Mouse (Mus musculus): Measurements from ENCODE around the gene Plekhm1. TPM values are rescaled to one million over a fixed set of nuclear protein-coding genes. Genes with fewer than 3 reads are reported as not detected.
"Not testable (repeated sequence)": the region's sequence is repeated elsewhere in the genome, so short reads cannot be mapped to it uniquely, and the experiment has no call there.

The Plekhm1 gene
- total RNA-seq, 2 experiments from 2014 or later: 21.3 to 22.2 TPM

DNA sequence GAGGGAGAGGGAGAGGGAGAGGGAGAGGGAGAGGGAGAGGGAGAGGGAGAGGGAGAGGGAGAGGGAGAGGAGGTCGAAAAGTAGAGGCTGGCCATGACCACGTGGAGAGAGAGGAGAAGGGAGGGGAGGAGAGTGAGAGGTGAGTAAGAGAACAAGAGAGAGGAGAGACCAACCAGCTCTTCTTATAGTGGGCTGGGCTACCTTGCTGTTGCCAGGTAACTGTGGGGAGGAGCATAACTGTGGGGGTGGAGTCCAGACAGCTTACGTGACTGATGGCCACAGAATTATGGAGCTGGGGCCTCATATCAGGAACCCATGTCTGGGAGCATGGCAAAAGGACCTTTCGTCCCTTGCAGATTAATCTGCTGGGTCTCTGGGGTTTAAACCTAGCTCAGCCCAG lies 89.7 kb downstream of the Plekhm1 start:
- not testable (repeated sequence) for DNase-seq (ENCODE audit: low spot score in 2 of 2)

- no peak for DNase-seq (ENCODE audit: low spot score in 2 of 2)
Measured at GRCm38 (mm10) chr11:103320646-103321045, 91.8 kb downstream of the Plekhm1 start.

DNA sequence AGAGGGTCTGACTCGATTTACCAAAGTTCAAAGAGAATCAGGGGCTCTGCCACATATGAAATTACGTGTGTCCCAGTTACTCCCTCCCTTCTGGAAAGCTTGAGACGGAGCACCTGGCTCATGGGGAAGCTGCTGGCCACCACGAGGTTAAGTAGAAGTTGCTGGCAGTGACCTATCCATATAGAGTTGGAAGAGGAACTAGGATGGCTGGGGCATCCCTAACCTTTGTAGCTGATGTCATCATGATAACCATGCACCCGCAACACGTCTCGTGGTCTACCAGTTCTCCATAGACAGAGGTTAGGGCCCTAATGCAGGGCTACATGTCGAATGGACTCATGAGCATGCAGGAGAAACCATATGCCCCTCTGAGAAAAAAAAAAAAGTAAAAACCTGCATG lies 92.3 kb downstream of the Plekhm1 start:
- DNase-seq (ENCODE audit: low spot score in 2 of 2): no peak

DNA sequence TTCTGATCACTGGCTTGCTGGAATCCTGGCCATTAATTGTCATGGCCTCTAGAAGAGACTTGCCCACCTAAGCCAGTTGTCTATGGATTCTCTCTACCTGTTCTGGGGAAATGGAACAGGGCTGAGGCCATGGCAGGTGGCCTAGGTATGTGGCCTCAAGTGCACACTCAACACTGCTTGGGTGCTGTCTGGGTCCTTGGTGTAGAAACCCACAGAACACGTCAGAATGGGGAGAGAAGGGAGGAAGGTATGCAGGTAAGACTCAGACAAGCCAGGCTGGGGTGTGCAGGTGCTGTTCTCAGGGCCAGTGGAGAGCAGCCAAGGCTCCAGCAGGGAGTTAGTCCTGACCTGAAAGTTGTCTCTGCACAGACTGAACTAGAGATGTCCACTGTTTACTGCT lies 94.4 kb downstream of the Plekhm1 start:
- DNase-seq (ENCODE audit: low spot score in 2 of 2): no peak

DNA sequence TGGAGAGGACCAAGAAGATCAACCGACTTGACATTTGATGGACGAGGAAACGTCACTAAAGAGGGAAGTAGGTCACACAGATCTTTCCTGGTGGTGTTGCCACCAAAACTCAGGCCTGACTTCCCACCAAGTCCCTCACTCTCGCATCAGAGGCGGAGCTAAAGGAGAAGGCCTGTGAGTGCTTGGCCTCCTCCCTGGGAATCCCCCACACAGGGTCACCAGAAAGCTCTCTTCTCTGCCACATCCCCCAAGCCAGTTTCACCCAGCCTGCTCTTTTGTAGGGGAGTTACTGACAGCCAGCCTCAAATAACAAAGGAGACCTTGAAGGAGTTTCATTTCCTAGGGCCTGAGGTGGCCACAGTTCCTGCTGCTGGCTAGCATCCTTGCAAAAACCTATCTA lies 97.1 kb downstream of the Plekhm1 start:
- DNase-seq (ENCODE audit: low spot score in 2 of 2): no peak

DNA sequence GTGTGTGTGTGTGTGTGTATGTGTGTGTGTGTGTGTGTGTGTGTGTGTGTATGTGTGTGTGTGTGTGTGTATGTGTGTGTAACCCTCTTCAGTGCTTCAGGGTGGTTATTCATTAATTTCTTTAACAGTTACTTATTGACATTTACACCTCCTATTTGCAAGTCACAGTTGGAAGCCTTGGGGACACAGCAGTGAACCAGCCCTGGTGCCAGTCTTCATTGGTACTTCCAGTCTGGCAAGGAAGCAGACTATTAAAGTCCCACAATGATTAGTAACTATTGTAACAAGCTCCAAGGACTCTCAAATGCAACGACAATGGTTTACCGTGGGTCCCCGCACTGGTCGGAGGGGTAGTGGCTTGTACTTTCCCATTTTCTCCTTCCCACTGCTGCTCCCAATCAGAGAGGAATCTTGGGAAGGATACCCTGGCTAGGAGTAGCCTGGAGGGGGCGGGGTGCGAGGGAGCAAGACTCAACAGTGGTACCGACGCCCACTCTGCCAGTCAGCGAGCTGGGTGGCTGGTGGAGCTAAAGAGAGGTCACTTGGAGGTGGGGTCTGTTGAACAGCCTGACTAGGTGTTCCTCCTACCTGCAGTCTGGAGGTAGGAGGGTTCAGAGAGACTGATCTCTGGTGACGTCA lies 97.6 kb downstream of the Plekhm1 start:
- no peak for DNase-seq (ENCODE audit: low spot score in 2 of 2)

Other genes starting within 250 kb of the Plekhm1 start
- gene Fmnl1, start 241.6 kb downstream of the Plekhm1 start, total RNA-seq (2021): 10 to 100 TPM; 19.8 to 20.9 TPM
- gene 1700023F06Rik, start 204.1 kb downstream of the Plekhm1 start, total RNA-seq (2021): under 1 TPM; 0.27 to 0.61 TPM
- not detected for gene Spata32, start 194.3 kb downstream of the Plekhm1 start, total RNA-seq (2021)
- gene Map3k14, start 145.2 kb downstream of the Plekhm1 start, total RNA-seq (2021): 10 to 100 TPM in 1 of 2 experiments, 1 to 10 TPM in 1; 9.2 to 10.5 TPM
- gene Arhgap27, start 49.0 kb downstream of the Plekhm1 start, total RNA-seq (2021): 10 to 100 TPM; 12.4 to 13.1 TPM
- not detected for gene Lrrc37a, start 91.9 kb upstream of the Plekhm1 start, total RNA-seq (2021)
- not detected for gene Gm884, start 208.5 kb upstream of the Plekhm1 start, total RNA-seq (2021)
- not detected for gene Lyzl6, start 226.2 kb upstream of the Plekhm1 start, total RNA-seq (2021)
- gene Rprml, start 236.9 kb upstream of the Plekhm1 start, total RNA-seq (2021): 1 to 10 TPM in 1 of 2 experiments, not detected in 1; 1.1 TPM